Mouse (Mus musculus): ENCODE data around the gene Ugt1a6a. TPM values are rescaled to one million over a fixed set of nuclear protein-coding genes. Genes with fewer than 3 reads are reported as not detected.

Ugt1a6a gene
- polyA plus RNA-seq, 1 experiment from 2014 or later = 10.6 TPM

DNA sequence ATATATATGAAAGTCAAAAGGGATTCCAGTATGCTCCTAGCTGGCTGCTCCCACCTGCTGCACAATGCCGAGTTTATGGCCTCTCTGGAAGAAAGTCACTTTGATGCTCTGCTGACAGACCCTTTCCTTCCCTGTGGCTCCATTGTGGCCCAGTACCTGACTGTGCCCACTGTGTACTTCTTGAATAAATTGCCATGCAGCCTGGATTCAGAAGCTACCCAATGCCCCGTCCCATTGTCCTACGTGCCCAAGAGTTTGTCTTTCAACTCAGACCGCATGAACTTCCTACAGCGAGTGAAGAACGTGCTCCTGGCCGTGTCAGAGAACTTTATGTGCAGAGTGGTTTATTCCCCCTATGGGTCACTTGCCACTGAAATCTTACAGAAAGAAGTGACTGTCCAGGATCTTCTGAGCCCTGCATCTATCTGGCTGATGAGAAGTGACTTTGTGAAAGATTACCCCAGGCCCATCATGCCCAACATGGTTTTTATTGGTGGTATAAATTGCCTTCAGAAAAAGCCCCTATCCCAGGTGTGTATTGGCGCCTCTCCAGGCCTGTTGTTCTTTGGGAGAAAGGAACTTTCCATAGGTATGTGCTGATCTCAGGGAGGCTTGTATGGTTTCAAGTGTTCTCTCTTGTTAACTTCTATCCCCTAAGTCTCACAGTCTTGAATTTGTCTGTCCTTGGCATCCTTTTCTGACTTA lies 77.9 kb downstream of the Ugt1a6a start:
- H3K27ac ChIP-seq (replicated peaks; ENCODE audit: low read depth, low read length) = no peak overlapping the region
- WGBS = 61% methylated on average over 8 of the region's 8 CpGs
- peak; percentile 13 for DNase-seq (ENCODE audit: low spot score)
- peaks cover 50% of the 10 kb centered on the region for H3K9me3 ChIP-seq (ENCODE audit: control insufficient read depth, low read length)
- H3K9ac ChIP-seq (ENCODE audit: low read depth, low read length) = no peak overlapping the region
- H3K4me1 ChIP-seq (ENCODE audit: control insufficient read depth, insufficient read depth, low read length) = no peaks in the 10 kb centered on the region
- ATAC-seq (ENCODE audit: low read depth) = no peak
- H3K36me3 ChIP-seq (ENCODE audit: control insufficient read depth, insufficient read depth, low read length) = no peaks in the 10 kb centered on the region
- H3K27me3 ChIP-seq (replicated peaks; ENCODE audit: control insufficient read depth, insufficient read depth, low read length) = no peaks in the 10 kb centered on the region
- no peak overlapping the region for H3K4me2 ChIP-seq (ENCODE audit: low read depth, low read length)
- H3K4me3 ChIP-seq (ENCODE audit: low read depth, low read length) = no peak overlapping the region

DNA sequence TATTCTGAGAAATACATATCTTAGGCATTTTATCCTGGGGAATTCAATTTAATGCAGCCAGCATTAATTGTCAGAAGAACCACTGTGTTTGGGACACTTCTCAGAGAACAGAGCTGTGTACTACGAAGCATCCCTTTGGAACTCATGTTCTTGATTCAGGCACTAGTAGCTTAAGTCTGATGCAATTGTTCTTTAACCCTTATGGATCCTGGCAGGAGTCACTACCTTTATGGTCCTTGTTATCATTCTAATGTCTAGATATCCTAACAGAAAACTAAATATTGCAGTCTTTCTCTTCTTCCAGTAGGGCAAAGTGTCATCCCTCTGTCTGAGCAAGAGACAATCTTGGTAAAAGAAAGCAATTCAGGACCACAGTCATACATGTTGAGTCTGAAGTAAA lies 78.5 kb downstream of the Ugt1a6a start:
- H3K9ac ChIP-seq (ENCODE audit: low read depth, low read length) = no peak overlapping the region
- no peaks in the 10 kb centered on the region for H3K36me3 ChIP-seq (ENCODE audit: control insufficient read depth, insufficient read depth, low read length)
- DNase-seq (ENCODE audit: low spot score) = no peak
- peaks cover 50% of the 10 kb centered on the region for H3K9me3 ChIP-seq (ENCODE audit: control insufficient read depth, low read length)
- H3K27me3 ChIP-seq (replicated peaks; ENCODE audit: control insufficient read depth, insufficient read depth, low read length) = no peaks in the 10 kb centered on the region
- H3K4me1 ChIP-seq (ENCODE audit: control insufficient read depth, insufficient read depth, low read length) = no peaks in the 10 kb centered on the region
- no peak overlapping the region for H3K27ac ChIP-seq (replicated peaks; ENCODE audit: low read depth, low read length)
- no peak for ATAC-seq (ENCODE audit: low read depth)
- H3K4me3 ChIP-seq (ENCODE audit: low read depth, low read length) = no peak overlapping the region
- H3K4me2 ChIP-seq (ENCODE audit: low read depth, low read length) = no peak overlapping the region
- WGBS = 65% methylated on average over 1 of the region's 1 CpGs

DNA sequence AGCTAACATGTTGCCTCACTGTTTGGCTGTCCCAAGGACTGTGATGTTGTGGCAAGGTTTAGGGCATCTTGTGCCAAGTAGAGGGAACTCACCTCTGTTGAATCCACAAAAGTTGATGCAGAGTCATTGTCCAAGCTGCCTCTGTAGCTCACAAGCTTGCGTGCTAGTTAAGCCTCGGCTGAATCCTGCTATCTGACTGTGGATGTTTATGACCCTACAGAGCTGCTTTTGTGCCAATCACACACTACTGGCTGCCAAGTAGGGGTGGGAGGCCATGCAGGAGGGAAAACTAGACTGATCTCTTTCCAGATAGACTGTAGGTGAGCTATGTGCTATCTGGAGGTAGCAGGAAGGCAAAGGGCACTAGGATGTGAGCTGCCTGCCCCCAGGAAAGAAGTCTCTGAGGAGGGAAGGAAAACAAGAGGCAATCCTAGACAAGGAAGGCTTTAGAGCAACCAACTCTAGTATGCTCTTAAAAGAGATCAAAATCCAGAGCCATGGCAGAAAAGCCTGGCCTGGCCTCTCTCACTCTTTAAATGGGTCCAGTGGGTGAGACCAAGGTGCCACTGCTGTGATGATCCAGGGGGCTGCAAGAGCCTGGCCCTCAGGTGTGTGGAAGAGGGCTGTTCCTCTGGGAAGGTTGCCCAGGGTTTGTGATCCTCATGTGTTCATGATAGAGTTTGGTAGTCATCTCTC lies 79.3 kb downstream of the Ugt1a6a start:
- no peak for ATAC-seq (ENCODE audit: low read depth)
- no peak overlapping the region for H3K9ac ChIP-seq (ENCODE audit: low read depth, low read length)
- H3K9me3 ChIP-seq (ENCODE audit: control insufficient read depth, low read length) = peaks cover 50% of the 10 kb centered on the region
- H3K4me1 ChIP-seq (ENCODE audit: control insufficient read depth, insufficient read depth, low read length) = no peaks in the 10 kb centered on the region
- H3K4me3 ChIP-seq (ENCODE audit: low read depth, low read length) = no peak overlapping the region
- peak; percentile 7 for DNase-seq (ENCODE audit: low spot score)
- 78% methylated on average over 2 of the region's 2 CpGs for WGBS
- no peaks in the 10 kb centered on the region for H3K36me3 ChIP-seq (ENCODE audit: control insufficient read depth, insufficient read depth, low read length)
- H3K27me3 ChIP-seq (replicated peaks; ENCODE audit: control insufficient read depth, insufficient read depth, low read length) = no peaks in the 10 kb centered on the region
- no peak overlapping the region for H3K4me2 ChIP-seq (ENCODE audit: low read depth, low read length)
- H3K27ac ChIP-seq (replicated peaks; ENCODE audit: low read depth, low read length) = no peak overlapping the region

DNA sequence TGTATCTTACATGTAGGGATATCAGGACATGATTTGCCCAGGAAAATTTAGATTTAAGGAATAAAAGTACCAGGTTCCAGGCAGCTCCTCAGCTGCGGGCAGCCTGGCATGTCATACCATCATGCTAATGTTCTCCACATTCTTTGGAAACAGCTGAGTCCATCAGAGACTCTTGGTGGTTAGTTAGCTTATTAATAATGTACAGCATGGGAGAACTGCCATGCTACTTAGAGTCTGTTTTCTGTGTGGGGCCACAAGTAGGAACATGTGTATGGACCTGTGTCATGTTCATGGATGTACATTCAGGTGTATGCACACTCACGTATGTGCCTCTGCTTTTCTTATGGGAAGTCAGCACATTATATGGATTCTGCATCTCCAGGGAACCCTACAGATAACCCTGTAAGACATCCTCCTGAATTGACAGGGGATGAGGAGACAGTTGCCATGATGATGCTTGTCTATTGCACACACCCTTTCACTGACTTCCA lies 79.9 kb downstream of the Ugt1a6a start:
- H3K27me3 ChIP-seq (replicated peaks; ENCODE audit: control insufficient read depth, insufficient read depth, low read length) = no peaks in the 10 kb centered on the region
- DNase-seq (ENCODE audit: low spot score) (peak; percentile 4), ATAC-seq (ENCODE audit: low read depth) (no peak)
- peaks cover 50% of the 10 kb centered on the region for H3K9me3 ChIP-seq (ENCODE audit: control insufficient read depth, low read length)
- H3K36me3 ChIP-seq (ENCODE audit: control insufficient read depth, insufficient read depth, low read length) = no peaks in the 10 kb centered on the region
- WGBS = 75% methylated on average over 2 of the region's 2 CpGs
- H3K9ac ChIP-seq (ENCODE audit: low read depth, low read length) = no peak overlapping the region
- H3K4me2 ChIP-seq (ENCODE audit: low read depth, low read length) = no peak overlapping the region
- H3K4me1 ChIP-seq (ENCODE audit: control insufficient read depth, insufficient read depth, low read length) = no peaks in the 10 kb centered on the region
- H3K27ac ChIP-seq (replicated peaks; ENCODE audit: low read depth, low read length) = no peak overlapping the region
- no peak overlapping the region for H3K4me3 ChIP-seq (ENCODE audit: low read depth, low read length)

DNA sequence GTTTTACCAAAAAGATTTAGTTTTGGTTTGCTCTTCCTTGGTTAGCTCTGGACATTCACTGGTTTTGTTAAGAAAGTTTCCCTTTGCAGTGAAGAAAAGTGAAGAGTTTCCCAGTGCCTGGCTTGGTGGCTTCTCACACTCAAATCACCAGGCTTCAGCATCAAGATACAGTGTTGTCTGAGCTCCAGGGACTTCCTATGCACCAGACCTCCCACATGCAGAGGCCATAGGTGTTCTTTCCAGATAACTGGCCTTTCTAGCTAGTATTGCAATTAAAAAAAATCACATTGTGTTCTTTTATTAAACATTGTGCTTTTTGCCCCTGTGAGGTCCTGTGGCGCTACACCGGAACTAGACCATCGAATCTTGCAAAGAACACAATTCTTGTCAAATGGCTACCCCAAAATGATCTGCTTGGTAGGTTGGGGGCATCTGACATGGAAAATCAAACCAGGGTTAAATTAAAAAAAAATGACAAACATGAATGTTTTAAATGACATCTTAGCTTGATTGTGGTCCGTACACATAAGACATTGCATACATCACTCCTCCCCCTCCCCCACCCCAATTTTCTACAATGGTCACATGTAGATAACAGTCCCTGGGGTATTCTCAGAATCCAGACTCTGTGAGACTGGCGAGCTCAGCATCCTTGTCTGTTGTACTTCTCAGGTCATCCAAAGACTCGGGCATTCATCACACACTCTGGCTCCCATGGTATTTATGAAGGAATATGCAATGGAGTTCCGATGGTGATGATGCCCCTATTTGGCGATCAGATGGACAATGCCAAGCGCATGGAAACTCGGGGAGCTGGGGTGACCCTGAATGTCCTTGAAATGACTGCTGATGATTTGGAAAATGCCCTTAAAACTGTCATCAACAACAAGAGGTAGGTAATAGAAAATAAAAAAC lies 81.1 kb downstream of the Ugt1a6a start:
- Histone ChIP-seq H3K27me3 (replicated peaks; ENCODE audit: control insufficient read depth, insufficient read depth, low read length) (no peaks in the 10 kb centered on the region), H3K4me1 (ENCODE audit: control insufficient read depth, insufficient read depth, low read length) (no peaks in the 10 kb centered on the region), H3K4me3 (ENCODE audit: low read depth, low read length) (no peak overlapping the region), H3K9me3 (ENCODE audit: control insufficient read depth, low read length) (peaks cover 50% of the 10 kb centered on the region), H3K9ac (ENCODE audit: low read depth, low read length) (no peak overlapping the region), H3K4me2 (ENCODE audit: low read depth, low read length) (no peak overlapping the region), H3K27ac (replicated peaks; ENCODE audit: low read depth, low read length) (no peak overlapping the region), H3K36me3 (ENCODE audit: control insufficient read depth, insufficient read depth, low read length) (no peaks in the 10 kb centered on the region)
- ATAC-seq (ENCODE audit: low read depth) (no peak), DNase-seq (ENCODE audit: low spot score) (peak; percentile 27)
- 68% methylated on average over 10 of the region's 10 CpGs for WGBS

DNA sequence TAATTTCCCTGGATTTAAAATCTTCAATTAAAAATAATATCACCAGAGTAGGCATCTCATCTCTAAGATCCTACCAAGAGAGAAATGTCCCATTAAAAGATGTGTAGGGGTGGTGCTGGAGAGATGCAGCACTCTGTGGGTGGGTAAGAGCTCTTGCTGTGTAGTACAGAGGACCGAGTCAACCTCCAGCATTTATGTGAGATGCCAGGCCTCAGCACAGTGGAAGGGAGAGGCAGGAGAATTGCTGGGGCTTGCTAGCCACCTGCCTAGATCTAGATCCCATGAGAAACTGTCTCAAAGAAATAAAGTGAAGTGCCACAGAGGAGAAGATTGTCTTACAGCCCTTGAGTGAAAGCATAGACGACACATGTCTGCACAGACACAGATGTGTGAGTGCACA lies 81.9 kb downstream of the Ugt1a6a start:
- no peaks in the 10 kb centered on the region for H3K36me3 ChIP-seq (ENCODE audit: control insufficient read depth, insufficient read depth, low read length)
- H3K4me1 ChIP-seq (ENCODE audit: control insufficient read depth, insufficient read depth, low read length) = no peaks in the 10 kb centered on the region
- no peak overlapping the region for H3K4me2 ChIP-seq (ENCODE audit: low read depth, low read length)
- DNase-seq (ENCODE audit: low spot score) (peak; percentile 13), ATAC-seq (ENCODE audit: low read depth) (no peak)
- WGBS = 58% methylated on average over 2 of the region's 2 CpGs
- H3K9me3 ChIP-seq (ENCODE audit: control insufficient read depth, low read length) = peaks cover 46% of the 10 kb centered on the region
- no peaks in the 10 kb centered on the region for H3K27me3 ChIP-seq (replicated peaks; ENCODE audit: control insufficient read depth, insufficient read depth, low read length)
- no peak overlapping the region for H3K9ac ChIP-seq (ENCODE audit: low read depth, low read length)
- H3K27ac ChIP-seq (replicated peaks; ENCODE audit: low read depth, low read length) = no peak overlapping the region
- no peak overlapping the region for H3K4me3 ChIP-seq (ENCODE audit: low read depth, low read length)

DNA sequence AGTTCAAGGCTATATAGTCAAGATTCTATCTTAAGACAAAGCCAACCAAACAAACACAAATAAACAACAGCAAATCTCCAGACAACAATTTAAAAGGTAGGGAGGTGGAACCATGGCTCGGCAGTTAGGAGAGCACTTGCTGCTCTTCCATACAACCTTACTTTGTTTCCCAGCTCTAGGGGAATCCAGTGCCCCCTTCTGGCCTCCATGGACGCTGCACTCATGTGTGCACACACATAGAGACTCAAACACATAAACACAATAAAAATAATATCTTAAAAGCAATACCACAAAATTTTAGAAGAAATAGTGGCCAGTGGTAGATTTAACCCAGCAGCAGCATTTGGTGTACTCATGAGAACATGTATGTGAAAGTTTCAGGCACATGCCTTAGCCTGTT lies 82.5 kb downstream of the Ugt1a6a start:
- Histone ChIP-seq H3K27me3 (replicated peaks; ENCODE audit: control insufficient read depth, insufficient read depth, low read length) (no peaks in the 10 kb centered on the region), H3K4me3 (ENCODE audit: low read depth, low read length) (no peak overlapping the region), H3K4me1 (ENCODE audit: control insufficient read depth, insufficient read depth, low read length) (no peaks in the 10 kb centered on the region), H3K36me3 (ENCODE audit: control insufficient read depth, insufficient read depth, low read length) (no peaks in the 10 kb centered on the region), H3K9ac (ENCODE audit: low read depth, low read length) (no peak overlapping the region), H3K27ac (replicated peaks; ENCODE audit: low read depth, low read length) (no peak overlapping the region), H3K9me3 (ENCODE audit: control insufficient read depth, low read length) (peaks cover 43% of the 10 kb centered on the region), H3K4me2 (ENCODE audit: low read depth, low read length) (no peak overlapping the region)
- ATAC-seq (ENCODE audit: low read depth) = no peak
- WGBS = 61% methylated on average over 2 of the region's 2 CpGs
- peak; percentile 1 for DNase-seq (ENCODE audit: low spot score)

DNA sequence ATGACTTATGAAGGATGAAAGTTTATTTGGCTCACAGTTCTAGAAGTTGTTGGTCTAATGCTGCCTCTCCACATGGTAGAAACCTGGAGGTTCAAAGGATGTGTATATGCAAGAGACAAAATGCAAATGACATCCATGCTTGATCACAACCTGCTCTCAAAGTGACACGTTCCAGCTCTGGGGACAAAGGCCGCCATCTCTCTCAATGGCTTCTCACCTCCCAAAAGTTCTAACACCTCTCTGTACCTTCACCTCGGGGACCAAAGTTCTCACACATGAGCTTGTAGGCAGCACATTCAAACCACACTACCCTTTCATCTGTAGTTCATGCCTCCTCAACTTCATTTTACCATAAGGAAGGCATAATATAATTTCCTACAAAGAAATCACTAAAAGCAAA lies 83.0 kb downstream of the Ugt1a6a start:
- H3K4me1 ChIP-seq (ENCODE audit: control insufficient read depth, insufficient read depth, low read length) = no peaks in the 10 kb centered on the region
- WGBS = 41% methylated on average over 3 of the region's 3 CpGs
- H3K36me3 ChIP-seq (ENCODE audit: control insufficient read depth, insufficient read depth, low read length) = no peaks in the 10 kb centered on the region
- no peak overlapping the region for H3K27ac ChIP-seq (replicated peaks; ENCODE audit: low read depth, low read length)
- no peak overlapping the region for H3K4me3 ChIP-seq (ENCODE audit: low read depth, low read length)
- DNase-seq (ENCODE audit: low spot score) = peak; percentile 14
- no peaks in the 10 kb centered on the region for H3K27me3 ChIP-seq (replicated peaks; ENCODE audit: control insufficient read depth, insufficient read depth, low read length)
- no peak overlapping the region for H3K9ac ChIP-seq (ENCODE audit: low read depth, low read length)
- H3K4me2 ChIP-seq (ENCODE audit: low read depth, low read length) = no peak overlapping the region
- H3K9me3 ChIP-seq (ENCODE audit: control insufficient read depth, low read length) = peaks cover 41% of the 10 kb centered on the region
- ATAC-seq (ENCODE audit: low read depth) = no peak
